Mouse (Mus musculus): ENCODE results near the gene Ehmt1.

The Ehmt1 gene

GRCm38 (mm10) chr2:24787250-24787649 lies 132.2 kb downstream of the Ehmt1 start:
- no peak for DNase-seq

- no peak for DNase-seq
Observed at GRCm38 (mm10) chr2:24781253-24781652, 138.2 kb downstream of the Ehmt1 start.

- no peak for DNase-seq
Observed at GRCm38 (mm10) chr2:24776831-24777230, 142.6 kb downstream of the Ehmt1 start.

- DNase-seq: no peak
Observed at GRCm38 (mm10) chr2:24775951-24776587, 143.3 kb downstream of the Ehmt1 start.

- no peak for DNase-seq
Observed at GRCm38 (mm10) chr2:24774832-24775231, 144.6 kb downstream of the Ehmt1 start.

- DNase-seq: no peak
Observed at GRCm38 (mm10) chr2:24770861-24771260, 148.6 kb downstream of the Ehmt1 start.

GRCm38 (mm10) chr2:24763115-24763557 lies 156.3 kb downstream of the Ehmt1 start, which contains the start of gene Cacna1b:
TSS of gene Cacna1b (minus strand) at chr2:24763152.
- peak; percentile 17 to 19 for DNase-seq

GRCm38 (mm10) chr2:24762446-24762960 lies 156.9 kb downstream of the Ehmt1 start:
- no peak for DNase-seq

GRCm38 (mm10) chr2:24761923-24762445 lies 157.4 kb downstream of the Ehmt1 start:
- peak; percentile 14 to 30 for DNase-seq

GRCm38 (mm10) chr2:24755276-24755675 lies 164.1 kb downstream of the Ehmt1 start:
- DNase-seq: peak; percentile 38 to 49

- DNase-seq: no peak
Observed at GRCm38 (mm10) chr2:24752599-24752998, 166.8 kb downstream of the Ehmt1 start.

- DNase-seq: no peak
Observed at GRCm38 (mm10) chr2:24750051-24750450, 169.4 kb downstream of the Ehmt1 start.

GRCm38 (mm10) chr2:24747878-24748277 lies 171.5 kb downstream of the Ehmt1 start:
- no peak for DNase-seq

Measured in lung, adult 18-20 months (tissue).